Mouse (Mus musculus) embryonic facial prominence, embryonic 15.5 days (tissue): ENCODE data around the gene Camk2d. TPM values are rescaled to one million over a fixed set of nuclear protein-coding genes. Genes with fewer than 3 reads are reported as not detected.

Experiments
- ATAC-seq: fragments of 200-750 bp; cut with Nextera tagmentation; 2 replicates; pipeline ENCODE4 v1.8.0; 2017; ENCODE audit warnings: low read depth, moderate TSS enrichment; ENCODE audit not compliant: insufficient number of reproducible peaks, low FRiP score, low TSS enrichment
- H3K27ac ChIP-seq: fragments of 300-500 bp; sonication (generic); replicated peaks from 2 replicates; pipeline ENCODE4 v1.5.1; 2015; ENCODE audit warnings: mild to moderate bottlenecking, inconsistent platforms
- H3K27me3 ChIP-seq: fragments of 300-500 bp; sonication (generic); 2 replicates; pipeline ENCODE4 v1.6.1; 2015; ENCODE audit warnings: inconsistent platforms
- H3K36me3 ChIP-seq: fragments of 300-500 bp; sonication (generic); 2 replicates; pipeline ENCODE4 v1.6.1; 2015; ENCODE audit warnings: mild to moderate bottlenecking, inconsistent platforms
- H3K4me1 ChIP-seq: fragments of 300-500 bp; sonication (generic); 2 replicates; pipeline ENCODE4 v1.6.1; 2015; ENCODE audit warnings: inconsistent platforms
- H3K4me2 ChIP-seq: fragments of 300-500 bp; sonication (generic); replicated peaks from 2 replicates; pipeline ENCODE4 v1.6.1; 2015; ENCODE audit warnings: mild to moderate bottlenecking, inconsistent platforms
- H3K4me3 ChIP-seq: fragments of 300-500 bp; sonication (generic); replicated peaks from 2 replicates; pipeline ENCODE4 v1.5.1; 2015; ENCODE audit warnings: mild to moderate bottlenecking, inconsistent platforms
- H3K9ac ChIP-seq: fragments of 300-500 bp; sonication (generic); 2 replicates; pipeline ENCODE4 v1.6.1; 2015; ENCODE audit warnings: inconsistent platforms
- H3K9me3 ChIP-seq: fragments of 300-500 bp; sonication (generic); replicated peaks from 2 replicates; pipeline ENCODE4 v1.6.1; 2016; ENCODE audit warnings: inconsistent platforms
- WGBS: fragments of 180-500 bp; shearing (Covaris S2); methylation state at CpG from one replicate; pipeline ENCODE4 v1.1.7; 2015; 5-methylcytosine and 5-hydroxymethylcytosine counted together
- polyA plus RNA-seq: library from polyadenylated mRNA; unstranded; fragments of >200 nt; fragmentation: Nextera tagmentation; extraction: Ambion mirVana; gene quantifications from 2 replicates; pipeline ENCODE4 v1.2.1, GENCODE M21; 2015

Gene Camk2d
- polyA plus RNA-seq, 1 experiment from 2014 or later = 32.9 TPM

GRCm38 (mm10) chr3:126656173-126656572, 60.1 kb downstream of the Camk2d start:
- H3K4me2 ChIP-seq = no peak overlapping the region
- ATAC-seq = no peak
- 23% methylated on average over 3 of the region's 3 CpGs for WGBS

GRCm38 (mm10) chr3:126657895-126658294, 61.8 kb downstream of the Camk2d start:
- Histone ChIP-seq H3K36me3 (no peaks in the 10 kb centered on the region), H3K9me3 (no peaks in the 10 kb centered on the region), H3K4me2 (no peak overlapping the region), H3K9ac (no peak overlapping the region), H3K27ac (no peak overlapping the region), H3K4me3 (no peak overlapping the region), H3K27me3 (no peaks in the 10 kb centered on the region), H3K4me1 (peaks cover 8% of the 10 kb centered on the region)
- WGBS = 49% methylated on average over 4 of the region's 4 CpGs
- no peak for ATAC-seq

More at GRCm38 (mm10) chr3:126656173-126656572, 60.1 kb downstream of the Camk2d start:
- Histone ChIP-seq H3K4me3 (no peak overlapping the region), H3K9me3 (no peaks in the 10 kb centered on the region), H3K4me1 (peaks cover 8% of the 10 kb centered on the region), H3K9ac (no peak overlapping the region), H3K36me3 (no peaks in the 10 kb centered on the region), H3K27ac (no peak overlapping the region), H3K27me3 (no peaks in the 10 kb centered on the region)

- H3K4me2 ChIP-seq = no peak overlapping the region
- no peak overlapping the region for H3K27ac ChIP-seq
- 29% methylated on average over 10 of the region's 10 CpGs for WGBS
- no peaks in the 10 kb centered on the region for H3K36me3 ChIP-seq
- H3K4me3 ChIP-seq = no peak overlapping the region
- no peaks in the 10 kb centered on the region for H3K27me3 ChIP-seq
- no peak overlapping the region for H3K9ac ChIP-seq
- peaks cover 8% of the 10 kb centered on the region for H3K4me1 ChIP-seq
- peak; percentile 34; the same call in 1 of the 2 replicates for ATAC-seq
- no peaks in the 10 kb centered on the region for H3K9me3 ChIP-seq
These were observed 62.7 kb downstream of the Camk2d start for GRCm38 (mm10) chr3:126658791-126659190.

GRCm38 (mm10) chr3:126659235-126659634, 63.1 kb downstream of the Camk2d start:
- ATAC-seq = no peak
- Histone ChIP-seq H3K36me3 (no peaks in the 10 kb centered on the region), H3K9me3 (no peaks in the 10 kb centered on the region), H3K27ac (no peak overlapping the region), H3K9ac (no peak overlapping the region), H3K4me2 (no peak overlapping the region), H3K27me3 (no peaks in the 10 kb centered on the region), H3K4me3 (no peak overlapping the region), H3K4me1 (peaks cover 12% of the 10 kb centered on the region)
- 44% methylated on average over 8 of the region's 8 CpGs for WGBS

- Histone ChIP-seq H3K4me1 (peaks cover 12% of the 10 kb centered on the region), H3K9ac (no peak overlapping the region), H3K36me3 (no peaks in the 10 kb centered on the region), H3K9me3 (no peaks in the 10 kb centered on the region), H3K27me3 (no peaks in the 10 kb centered on the region), H3K4me2 (no peak overlapping the region), H3K4me3 (no peak overlapping the region), H3K27ac (no peak overlapping the region)
- ATAC-seq = no peak
- 83% methylated on average over 8 of the region's 8 CpGs for WGBS
These were observed 63.9 kb downstream of the Camk2d start for GRCm38 (mm10) chr3:126659832-126660564.

GRCm38 (mm10) chr3:126660575-126660974, 64.5 kb downstream of the Camk2d start:
- no peak overlapping the region for H3K4me2 ChIP-seq
- no peak for ATAC-seq
- peaks cover 12% of the 10 kb centered on the region for H3K4me1 ChIP-seq
- H3K9me3 ChIP-seq = no peaks in the 10 kb centered on the region
- H3K4me3 ChIP-seq = no peak overlapping the region
- 74% methylated on average over 2 of the region's 2 CpGs for WGBS
- H3K36me3 ChIP-seq = no peaks in the 10 kb centered on the region
- H3K27ac ChIP-seq = no peak overlapping the region
- no peaks in the 10 kb centered on the region for H3K27me3 ChIP-seq
- no peak overlapping the region for H3K9ac ChIP-seq

GRCm38 (mm10) chr3:126660986-126661385, 64.9 kb downstream of the Camk2d start:
- WGBS = 62% methylated on average over 6 of the region's 6 CpGs
- Histone ChIP-seq H3K4me2 (no peak overlapping the region), H3K27me3 (no peaks in the 10 kb centered on the region), H3K4me1 (peaks cover 12% of the 10 kb centered on the region), H3K9me3 (no peaks in the 10 kb centered on the region), H3K36me3 (no peaks in the 10 kb centered on the region), H3K27ac (no peak overlapping the region), H3K4me3 (no peak overlapping the region), H3K9ac (no peak overlapping the region)
- ATAC-seq = no peak

- Histone ChIP-seq H3K4me1 (peaks cover 12% of the 10 kb centered on the region), H3K36me3 (no peaks in the 10 kb centered on the region), H3K27ac (no peak overlapping the region), H3K27me3 (no peaks in the 10 kb centered on the region), H3K9ac (no peak overlapping the region), H3K9me3 (no peaks in the 10 kb centered on the region), H3K4me2 (no peak overlapping the region), H3K4me3 (no peak overlapping the region)
- ATAC-seq = no peak
- WGBS = 88% methylated on average over 3 of the region's 3 CpGs
These were observed 65.8 kb downstream of the Camk2d start for GRCm38 (mm10) chr3:126661920-126662319.

- WGBS = 58% methylated on average over 5 of the region's 5 CpGs
- peaks cover 21% of the 10 kb centered on the region for H3K4me1 ChIP-seq
- H3K27me3 ChIP-seq = no peaks in the 10 kb centered on the region
- H3K9me3 ChIP-seq = no peaks in the 10 kb centered on the region
- H3K27ac ChIP-seq = no peak overlapping the region
- H3K4me3 ChIP-seq = no peak overlapping the region
- H3K36me3 ChIP-seq = no peaks in the 10 kb centered on the region
- no peak overlapping the region for H3K9ac ChIP-seq
- ATAC-seq = no peak
- 0 out of 2 replicates have a peak overlapping the region, but pooled peaks have one; percentile 15 for H3K4me2 ChIP-seq
These were observed 67.3 kb downstream of the Camk2d start for GRCm38 (mm10) chr3:126663436-126663835.

- H3K4me3 ChIP-seq = no peak overlapping the region
- ATAC-seq = no peak
- H3K27ac ChIP-seq = no peak overlapping the region
- no peaks in the 10 kb centered on the region for H3K27me3 ChIP-seq
- no peak overlapping the region for H3K4me2 ChIP-seq
- no peak overlapping the region for H3K9ac ChIP-seq
- H3K4me1 ChIP-seq = peaks cover 13% of the 10 kb centered on the region
- no peaks in the 10 kb centered on the region for H3K36me3 ChIP-seq
- no peaks in the 10 kb centered on the region for H3K9me3 ChIP-seq
- WGBS = 68% methylated on average over 1 of the region's 1 CpGs
These were observed 69.8 kb downstream of the Camk2d start for GRCm38 (mm10) chr3:126665866-126666265.

- Histone ChIP-seq H3K4me3 (no peak overlapping the region), H3K4me1 (peaks cover 13% of the 10 kb centered on the region), H3K27me3 (no peaks in the 10 kb centered on the region), H3K9ac (no peak overlapping the region), H3K4me2 (0 out of 2 replicates have a peak overlapping the region, but pooled peaks have one; percentile 2), H3K9me3 (no peaks in the 10 kb centered on the region), H3K27ac (no peak overlapping the region), H3K36me3 (no peaks in the 10 kb centered on the region)
- WGBS = 78% methylated on average over 11 of the region's 11 CpGs
- no peak for ATAC-seq
These were observed 70.9 kb downstream of the Camk2d start for GRCm38 (mm10) chr3:126667019-126667418.

- 50% methylated on average over 7 of the region's 7 CpGs for WGBS
- peak; percentile 54 for ATAC-seq
- Histone ChIP-seq H3K36me3 (no peaks in the 10 kb centered on the region), H3K4me1 (peaks cover 13% of the 10 kb centered on the region), H3K4me2 (0 out of 2 replicates have a peak overlapping the region, but pooled peaks have one; percentile 2), H3K9ac (no peak overlapping the region), H3K4me3 (no peak overlapping the region), H3K9me3 (no peaks in the 10 kb centered on the region), H3K27me3 (no peaks in the 10 kb centered on the region), H3K27ac (no peak overlapping the region)
These were observed 71.3 kb downstream of the Camk2d start for GRCm38 (mm10) chr3:126667451-126667850.
